Mouse (Mus musculus): ENCODE measurements around the gene Ppp1r32. TPM values are rescaled to one million over a fixed set of nuclear protein-coding genes. Genes with fewer than 3 reads are reported as not detected.

The Ppp1r32 gene
- polyA plus RNA-seq, 1 experiment from 2014 or later, result 27.8 TPM

- H3K36me3 ChIP-seq (ENCODE audit: control insufficient read depth, insufficient read depth), result no peaks in the 10 kb centered on the region
Observed at GRCm38 (mm10) chr19:10444685-10445369, 37.9 kb downstream of the Ppp1r32 start.

GRCm38 (mm10) chr19:10437521-10437920, 45.2 kb downstream of the Ppp1r32 start:
- 61% methylated on average over 1 of the region's 1 CpGs for WGBS

More at GRCm38 (mm10) chr19:10444685-10445369, 37.9 kb downstream of the Ppp1r32 start:
- no peaks in the 10 kb centered on the region for H3K9me3 ChIP-seq (ENCODE audit: control insufficient read depth)
- WGBS, result 89% methylated on average over 15 of the region's 15 CpGs
- no peaks in the 10 kb centered on the region for H3K27me3 ChIP-seq (replicated peaks; ENCODE audit: control insufficient read depth, insufficient read depth, low read length)
- H3K9ac ChIP-seq (ENCODE audit: low read depth, low read length), result no peak overlapping the region
- no peak for ATAC-seq
- H3K4me3 ChIP-seq (ENCODE audit: low read depth, low read length), result no peak overlapping the region
- H3K4me2 ChIP-seq (replicated peaks; ENCODE audit: low read depth), result no peak overlapping the region
- H3K4me1 ChIP-seq (replicated peaks; ENCODE audit: control insufficient read depth, insufficient read depth, low read length), result no peaks in the 10 kb centered on the region
- no peak overlapping the region for H3K27ac ChIP-seq (ENCODE audit: low read depth, low read length)
- no peak for TF ChIP-seq CTCF (IDR thresholded peaks at IDR 0.05; ENCODE audit: low read depth)

GRCm38 (mm10) chr19:10436726-10437125, 46.0 kb downstream of the Ppp1r32 start:
- TF ChIP-seq CTCF (IDR thresholded peaks at IDR 0.05; ENCODE audit: low read depth), result no peak
- 29% methylated on average over 1 of the region's 1 CpGs for WGBS
- no peak overlapping the region for H3K27ac ChIP-seq (ENCODE audit: low read depth, low read length)
- ATAC-seq, result no peak
- H3K27me3 ChIP-seq (replicated peaks; ENCODE audit: control insufficient read depth, insufficient read depth, low read length), result no peaks in the 10 kb centered on the region
- no peaks in the 10 kb centered on the region for H3K36me3 ChIP-seq (ENCODE audit: control insufficient read depth, insufficient read depth)
- H3K4me3 ChIP-seq (ENCODE audit: low read depth, low read length), result no peak overlapping the region
- H3K4me2 ChIP-seq (replicated peaks; ENCODE audit: low read depth), result no peak overlapping the region
- no peak overlapping the region for H3K9ac ChIP-seq (ENCODE audit: low read depth, low read length)
- no peaks in the 10 kb centered on the region for H3K4me1 ChIP-seq (replicated peaks; ENCODE audit: control insufficient read depth, insufficient read depth, low read length)
- H3K9me3 ChIP-seq (ENCODE audit: control insufficient read depth), result no peaks in the 10 kb centered on the region

More at GRCm38 (mm10) chr19:10437521-10437920, 45.2 kb downstream of the Ppp1r32 start:
- no peak overlapping the region for H3K9ac ChIP-seq (ENCODE audit: low read depth, low read length)
- no peaks in the 10 kb centered on the region for H3K4me1 ChIP-seq (replicated peaks; ENCODE audit: control insufficient read depth, insufficient read depth, low read length)
- no peak overlapping the region for H3K4me2 ChIP-seq (replicated peaks; ENCODE audit: low read depth)
- ATAC-seq, result no peak
- H3K9me3 ChIP-seq (ENCODE audit: control insufficient read depth), result no peaks in the 10 kb centered on the region
- no peak overlapping the region for H3K4me3 ChIP-seq (ENCODE audit: low read depth, low read length)
- H3K36me3 ChIP-seq (ENCODE audit: control insufficient read depth, insufficient read depth), result no peaks in the 10 kb centered on the region
- H3K27me3 ChIP-seq (replicated peaks; ENCODE audit: control insufficient read depth, insufficient read depth, low read length), result no peaks in the 10 kb centered on the region
- TF ChIP-seq CTCF (IDR thresholded peaks at IDR 0.05; ENCODE audit: low read depth), result peak; percentile 66
- H3K27ac ChIP-seq (ENCODE audit: low read depth, low read length), result no peak overlapping the region

- no peaks in the 10 kb centered on the region for H3K9me3 ChIP-seq (ENCODE audit: control insufficient read depth)
- H3K9ac ChIP-seq (ENCODE audit: low read depth, low read length), result no peak overlapping the region
- ATAC-seq, result 0 out of 2 replicates have a peak, but pooled peaks have one; percentile 14
- H3K27me3 ChIP-seq (replicated peaks; ENCODE audit: control insufficient read depth, insufficient read depth, low read length), result no peaks in the 10 kb centered on the region
- no peak overlapping the region for H3K27ac ChIP-seq (ENCODE audit: low read depth, low read length)
- no peak overlapping the region for H3K4me2 ChIP-seq (replicated peaks; ENCODE audit: low read depth)
- WGBS, result 23% methylated on average over 3 of the region's 3 CpGs
- H3K4me1 ChIP-seq (replicated peaks; ENCODE audit: control insufficient read depth, insufficient read depth, low read length), result no peaks in the 10 kb centered on the region
- peak; percentile 94 for TF ChIP-seq CTCF (IDR thresholded peaks at IDR 0.05; ENCODE audit: low read depth)
- no peaks in the 10 kb centered on the region for H3K36me3 ChIP-seq (ENCODE audit: control insufficient read depth, insufficient read depth)
- no peak overlapping the region for H3K4me3 ChIP-seq (ENCODE audit: low read depth, low read length)
Observed at GRCm38 (mm10) chr19:10435908-10436307, 46.8 kb downstream of the Ppp1r32 start.

- TF ChIP-seq CTCF (IDR thresholded peaks at IDR 0.05; ENCODE audit: low read depth), result no peak
- ATAC-seq, result peak; percentile 73
- 33% methylated on average over 6 of the region's 6 CpGs for WGBS
Observed at GRCm38 (mm10) chr19:10434927-10435326, 47.8 kb downstream of the Ppp1r32 start.

GRCm38 (mm10) chr19:10433879-10434540, 48.7 kb downstream of the Ppp1r32 start:
- H3K27ac ChIP-seq (ENCODE audit: low read depth, low read length), result no peak overlapping the region
- no peak overlapping the region for H3K4me2 ChIP-seq (replicated peaks; ENCODE audit: low read depth)
- H3K9ac ChIP-seq (ENCODE audit: low read depth, low read length), result no peak overlapping the region
- no peak for TF ChIP-seq CTCF (IDR thresholded peaks at IDR 0.05; ENCODE audit: low read depth)
- no peak overlapping the region for H3K4me3 ChIP-seq (ENCODE audit: low read depth, low read length)
- H3K9me3 ChIP-seq (ENCODE audit: control insufficient read depth), result no peaks in the 10 kb centered on the region
- no peaks in the 10 kb centered on the region for H3K4me1 ChIP-seq (replicated peaks; ENCODE audit: control insufficient read depth, insufficient read depth, low read length)
- 64% methylated on average over 9 of the region's 9 CpGs for WGBS
- no peak for ATAC-seq
- no peaks in the 10 kb centered on the region for H3K36me3 ChIP-seq (ENCODE audit: control insufficient read depth, insufficient read depth)
- H3K27me3 ChIP-seq (replicated peaks; ENCODE audit: control insufficient read depth, insufficient read depth, low read length), result no peaks in the 10 kb centered on the region

More at GRCm38 (mm10) chr19:10434927-10435326, 47.8 kb downstream of the Ppp1r32 start:
- Histone ChIP-seq H3K9ac (ENCODE audit: low read depth, low read length) (no peak overlapping the region), H3K4me2 (replicated peaks; ENCODE audit: low read depth) (no peak overlapping the region), H3K9me3 (ENCODE audit: control insufficient read depth) (no peaks in the 10 kb centered on the region), H3K27me3 (replicated peaks; ENCODE audit: control insufficient read depth, insufficient read depth, low read length) (no peaks in the 10 kb centered on the region), H3K36me3 (ENCODE audit: control insufficient read depth, insufficient read depth) (no peaks in the 10 kb centered on the region), H3K4me1 (replicated peaks; ENCODE audit: control insufficient read depth, insufficient read depth, low read length) (no peaks in the 10 kb centered on the region), H3K27ac (ENCODE audit: low read depth, low read length) (no peak overlapping the region), H3K4me3 (ENCODE audit: low read depth, low read length) (no peak overlapping the region)

Measured in intestine, postnatal 0 days (tissue).